Mouse (Mus musculus) midbrain, embryonic 16.5 days (tissue): ENCODE measurements around the gene Prrg1. TPM values are rescaled to one million over a fixed set of nuclear protein-coding genes. Genes with fewer than 3 reads are reported as not detected.
A peak's percentile ranks its signal among the peaks of the same experiment; 100 is the strongest.

ENCODE experiments used
- ATAC-seq: fragments of 200-750 bp; cut with Nextera tagmentation; 2 replicates; pipeline ENCODE4 v1.8.0; 2017; ENCODE audit warnings: moderate TSS enrichment
- H3K27ac ChIP-seq: fragments of 300-500 bp; sonication (generic); 2 replicates; pipeline ENCODE4 v1.5.1; 2014; ENCODE audit warnings: mild to moderate bottlenecking, low read length, mixed read lengths
- H3K27me3 ChIP-seq: fragments of 300-500 bp; sonication (generic); 2 replicates; pipeline ENCODE4 v1.6.1; 2014; ENCODE audit warnings: low read depth, low read length, mixed read lengths; ENCODE audit not compliant: control insufficient read depth, insufficient read depth
- H3K36me3 ChIP-seq: fragments of 300-500 bp; sonication (generic); 2 replicates; pipeline ENCODE4 v1.6.1; 2014; ENCODE audit warnings: mild to moderate bottlenecking, low read length, moderate library complexity, mixed read lengths; ENCODE audit not compliant: control insufficient read depth, insufficient read depth
- H3K4me1 ChIP-seq: fragments of 300-500 bp; sonication (generic); 2 replicates; pipeline ENCODE4 v1.6.1; 2014; ENCODE audit warnings: mild to moderate bottlenecking, low read length, mixed read lengths; ENCODE audit not compliant: control insufficient read depth, insufficient read depth
- H3K4me2 ChIP-seq: fragments of 300-500 bp; sonication (generic); 2 replicates; pipeline ENCODE4 v1.6.1; 2014; ENCODE audit warnings: mild to moderate bottlenecking, low read length, mixed read lengths
- H3K4me3 ChIP-seq: fragments of 300-500 bp; sonication (generic); 2 replicates; pipeline ENCODE4 v1.5.1; 2014; ENCODE audit warnings: low read depth, mild to moderate bottlenecking, low read length, moderate library complexity, mixed read lengths
- H3K9ac ChIP-seq: fragments of 300-500 bp; sonication (generic); 2 replicates; pipeline ENCODE4 v1.6.1; 2014; ENCODE audit warnings: low read depth, low read length, mixed read lengths
- H3K9me3 ChIP-seq: fragments of 300-500 bp; sonication (generic); replicated peaks from 2 replicates; pipeline ENCODE4 v1.6.1; 2014; ENCODE audit warnings: mild to moderate bottlenecking, low read length, mixed read lengths; ENCODE audit not compliant: control insufficient read depth, poor library complexity, severe bottlenecking
- WGBS: fragments of 180-500 bp; shearing (Covaris S2); extraction: QIAGEN DNeasy Blood & Tissue Kit; methylation state at CpG from one replicate; pipeline ENCODE4 v1.1.7; 2014; 5-methylcytosine and 5-hydroxymethylcytosine counted together
- polyA plus RNA-seq: library from polyadenylated mRNA; unstranded; fragments of >200 nt; fragmentation: Nextera tagmentation; extraction: Ambion mirVana; gene quantifications from 2 replicates; pipeline ENCODE4 v1.2.1, GENCODE M21; 2015

Prrg1 gene
- 6.2 and 7.0 TPM in 2 replicates for polyA plus RNA-seq

DNA sequence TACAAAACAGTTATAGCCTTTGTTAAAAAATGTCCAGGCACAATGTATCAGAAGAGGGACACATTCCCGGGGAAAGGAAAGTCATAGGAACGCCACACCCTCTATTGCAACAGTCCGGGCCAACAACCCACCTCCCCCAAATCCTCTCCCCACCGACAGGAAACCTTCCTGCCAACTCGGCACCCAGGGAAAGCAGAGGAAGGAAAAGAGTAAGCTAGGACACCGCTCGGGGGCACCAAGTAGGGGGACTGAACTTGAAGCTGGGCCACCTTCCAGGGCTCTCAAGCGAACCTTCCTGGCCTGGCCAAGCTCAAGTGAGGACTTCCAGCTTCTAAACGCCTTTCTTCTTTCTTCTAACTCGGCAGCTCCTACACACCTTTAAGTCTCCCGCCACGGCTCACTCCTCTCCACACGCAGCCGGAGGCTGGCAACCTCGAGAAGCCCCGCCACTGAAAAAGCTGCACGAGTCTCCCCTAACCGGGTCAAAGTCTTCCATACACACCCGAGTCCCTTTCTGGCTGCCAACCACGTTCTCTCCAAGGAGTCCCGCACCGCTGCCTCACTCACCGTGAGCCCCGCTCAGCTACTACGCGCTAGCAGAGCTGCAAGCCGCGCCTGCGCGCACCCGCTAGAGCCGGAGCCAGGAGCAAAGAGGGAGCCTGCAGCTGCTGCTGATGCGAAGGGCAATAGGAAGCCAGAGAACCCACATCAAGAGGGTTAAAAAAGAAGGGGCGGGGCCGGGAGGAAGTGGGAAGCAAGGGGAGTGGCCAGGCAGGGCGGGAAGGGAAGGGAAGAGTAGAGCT lies at the start of gene Prrg1:
Prrg1 (minus strand) TSS at position 695 of the 803 bp plus-strand sequence.
- peak within 1 kb of the TSS; percentile 65 for H3K9ac ChIP-seq
- 22% methylated on average over 34 of the region's 36 CpGs for WGBS
- H3K4me1 ChIP-seq: no peaks in the 10 kb centered on the region
- H3K4me3 ChIP-seq: peak within 1 kb of the TSS; percentile 57
- H3K27me3 ChIP-seq: no peaks in the 10 kb centered on the region
- no peaks in the 10 kb centered on the region for H3K9me3 ChIP-seq
- peak within 1 kb of the TSS; percentile 46 for H3K4me2 ChIP-seq
- H3K27ac ChIP-seq: peak within 1 kb of the TSS; percentile 82
- no peaks in the 10 kb centered on the region for H3K36me3 ChIP-seq
- ATAC-seq: peak; percentile 99

DNA sequence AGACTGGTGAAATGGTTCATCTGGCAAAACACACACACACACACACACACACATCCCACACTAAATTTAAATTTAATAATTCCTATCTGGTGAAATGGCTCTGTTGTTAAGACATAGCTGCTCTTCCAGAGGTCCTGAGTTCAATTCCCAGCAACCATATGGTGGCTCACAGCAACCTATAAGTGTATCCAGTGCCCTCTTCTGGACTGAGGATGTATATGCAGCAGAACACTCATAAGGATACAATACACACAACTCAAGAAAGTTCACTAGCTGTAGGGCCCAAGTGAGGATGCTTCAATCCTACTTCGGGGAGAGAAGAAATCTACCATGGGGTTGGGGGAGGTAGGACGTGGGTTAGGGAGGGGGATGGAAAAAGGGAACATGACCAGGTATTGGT lies 22.1 kb upstream of the Prrg1 start:
- 67% methylated on average over 2 of the region's 2 CpGs for WGBS
- H3K4me2 ChIP-seq: no peak overlapping the region
- H3K36me3 ChIP-seq: no peaks in the 10 kb centered on the region
- ATAC-seq: no peak
- no peak overlapping the region for H3K4me3 ChIP-seq
- no peaks in the 10 kb centered on the region for H3K4me1 ChIP-seq
- no peak overlapping the region for H3K9ac ChIP-seq
- H3K9me3 ChIP-seq: no peaks in the 10 kb centered on the region
- H3K27me3 ChIP-seq: no peaks in the 10 kb centered on the region
- no peak overlapping the region for H3K27ac ChIP-seq

DNA sequence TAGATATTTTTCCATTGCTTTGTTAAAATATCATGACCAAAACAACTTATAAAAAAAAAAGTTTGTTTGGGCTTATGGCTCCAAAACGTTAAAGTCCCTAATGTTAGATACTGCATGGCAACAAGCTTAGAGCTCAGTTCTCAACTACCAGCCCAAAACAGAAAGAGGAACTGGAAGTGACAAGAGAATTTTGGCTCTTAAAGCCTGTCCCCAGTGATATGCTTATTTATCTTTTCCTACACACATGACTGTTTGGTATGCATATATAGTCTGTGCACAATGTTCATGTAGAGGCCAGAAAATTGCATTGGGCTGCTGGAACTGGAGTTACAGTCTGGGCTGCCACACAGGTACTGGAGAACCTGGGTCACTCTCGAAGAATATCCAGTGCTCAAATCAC lies 9.4 kb upstream of the Prrg1 start:
- Histone ChIP-seq H3K36me3 (no peaks in the 10 kb centered on the region), H3K4me2 (no peak overlapping the region), H3K27ac (no peak overlapping the region), H3K4me1 (no peaks in the 10 kb centered on the region), H3K27me3 (no peaks in the 10 kb centered on the region), H3K9me3 (no peaks in the 10 kb centered on the region), H3K4me3 (no peak overlapping the region), H3K9ac (no peak overlapping the region)
- WGBS: 79% methylated on average over 2 of the region's 2 CpGs
- ATAC-seq: no peak

DNA sequence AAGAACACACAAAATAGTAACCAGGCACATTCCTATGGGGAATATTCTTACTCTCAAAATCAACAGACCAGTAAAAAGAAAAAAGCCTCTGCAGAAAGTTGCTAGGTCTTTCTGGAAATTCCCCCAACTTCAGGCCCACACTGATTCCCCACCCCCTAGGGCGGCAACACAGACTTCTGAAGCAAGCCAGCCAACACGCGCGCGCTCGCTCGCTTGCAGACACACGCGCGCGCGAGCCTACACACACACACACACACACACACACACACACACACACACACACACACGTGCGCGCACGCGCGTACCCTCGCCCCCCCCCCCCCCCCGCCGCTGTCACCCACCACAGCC lies 868 bp downstream of the Prrg1 start:
- Histone ChIP-seq H3K4me3 (peak overlapping the region; percentile 57), H3K27me3 (no peaks in the 10 kb centered on the region), H3K36me3 (no peaks in the 10 kb centered on the region), H3K4me1 (no peaks in the 10 kb centered on the region), H3K4me2 (peak overlapping the region; percentile 46), H3K9me3 (no peaks in the 10 kb centered on the region), H3K9ac (peak overlapping the region; percentile 65; the same call in 1 of the 2 replicates), H3K27ac (peak overlapping the region; percentile 82; the same call in 1 of the 2 replicates)
- WGBS: 13% methylated on average over 13 of the region's 21 CpGs
- peak; percentile 50; the same call in 1 of the 2 replicates for ATAC-seq

DNA sequence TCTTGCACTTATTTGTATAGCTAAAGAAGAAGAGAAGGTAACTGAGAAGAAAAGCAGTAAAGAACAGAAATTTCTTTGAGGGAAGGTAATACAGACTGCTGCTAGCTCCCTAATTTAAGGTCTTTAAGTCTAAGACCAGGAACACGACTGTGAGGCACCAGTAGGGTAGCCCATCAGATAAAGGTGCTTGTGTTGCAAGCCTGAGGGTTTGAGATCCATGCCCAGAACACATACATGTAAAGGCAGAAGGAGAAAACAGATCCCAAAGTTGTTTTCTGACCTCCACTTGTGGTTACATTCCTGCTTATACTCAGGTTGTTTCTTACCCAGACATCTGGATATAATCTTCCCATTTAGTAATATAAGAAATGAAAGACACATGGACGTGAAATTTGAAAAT lies 20.2 kb downstream of the Prrg1 start:
- 66% methylated on average over 2 of the region's 2 CpGs for WGBS
- Histone ChIP-seq H3K4me2 (no peak overlapping the region), H3K36me3 (no peaks in the 10 kb centered on the region), H3K4me1 (no peaks in the 10 kb centered on the region), H3K9ac (no peak overlapping the region), H3K27ac (no peak overlapping the region), H3K9me3 (no peaks in the 10 kb centered on the region), H3K27me3 (no peaks in the 10 kb centered on the region), H3K4me3 (no peak overlapping the region)
- ATAC-seq: no peak

DNA sequence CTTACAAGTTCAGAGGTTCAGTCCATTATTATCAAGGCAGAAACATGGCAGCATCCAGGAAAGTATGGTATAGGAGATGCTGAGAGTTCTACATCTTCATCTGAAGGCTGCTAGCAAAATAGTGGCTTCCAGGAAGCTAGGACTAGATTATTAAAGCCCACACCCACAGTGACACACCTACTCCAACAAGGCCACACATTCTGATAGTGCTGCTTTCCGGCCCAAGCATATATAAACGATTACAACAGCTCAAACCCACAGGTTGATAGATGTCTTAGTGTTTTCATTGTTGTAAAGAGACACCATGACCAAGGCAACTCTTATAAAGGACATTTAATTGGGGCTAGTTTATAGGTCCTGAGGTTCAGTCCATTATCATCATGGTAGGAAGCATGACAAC lies 30.3 kb downstream of the Prrg1 start:
- Histone ChIP-seq H3K4me3 (no peak overlapping the region), H3K27ac (no peak overlapping the region), H3K9me3 (no peaks in the 10 kb centered on the region), H3K4me1 (no peaks in the 10 kb centered on the region), H3K4me2 (no peak overlapping the region), H3K9ac (no peak overlapping the region), H3K36me3 (no peaks in the 10 kb centered on the region), H3K27me3 (no peaks in the 10 kb centered on the region)
- 90% methylated on average over 2 of the region's 2 CpGs for WGBS
- no peak for ATAC-seq

DNA sequence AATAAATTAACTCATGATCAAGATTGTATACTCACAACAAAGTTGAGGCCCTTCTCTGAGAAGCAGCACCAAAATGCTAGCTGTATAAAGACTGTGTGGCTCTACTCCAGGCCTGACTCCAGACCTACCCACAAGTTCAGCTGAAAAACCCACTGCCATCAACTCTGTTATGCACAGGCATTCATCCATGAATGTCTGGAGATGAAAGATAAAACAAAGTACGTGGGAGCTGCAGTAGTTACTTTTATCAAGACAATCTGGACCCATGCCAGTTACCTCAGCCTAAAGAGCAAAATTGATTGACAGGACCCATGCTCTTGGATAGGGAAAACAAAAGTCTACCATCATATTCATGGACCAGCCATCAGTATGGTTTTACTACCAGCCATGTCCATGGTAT lies 31.0 kb downstream of the Prrg1 start:
- no peak overlapping the region for H3K9ac ChIP-seq
- H3K27ac ChIP-seq: no peak overlapping the region
- no peaks in the 10 kb centered on the region for H3K27me3 ChIP-seq
- no peak overlapping the region for H3K4me3 ChIP-seq
- H3K4me1 ChIP-seq: no peaks in the 10 kb centered on the region
- H3K4me2 ChIP-seq: no peak overlapping the region
- no peaks in the 10 kb centered on the region for H3K9me3 ChIP-seq
- 46% methylated on average over 1 of the region's 1 CpGs for WGBS
- ATAC-seq: no peak
- no peaks in the 10 kb centered on the region for H3K36me3 ChIP-seq

DNA sequence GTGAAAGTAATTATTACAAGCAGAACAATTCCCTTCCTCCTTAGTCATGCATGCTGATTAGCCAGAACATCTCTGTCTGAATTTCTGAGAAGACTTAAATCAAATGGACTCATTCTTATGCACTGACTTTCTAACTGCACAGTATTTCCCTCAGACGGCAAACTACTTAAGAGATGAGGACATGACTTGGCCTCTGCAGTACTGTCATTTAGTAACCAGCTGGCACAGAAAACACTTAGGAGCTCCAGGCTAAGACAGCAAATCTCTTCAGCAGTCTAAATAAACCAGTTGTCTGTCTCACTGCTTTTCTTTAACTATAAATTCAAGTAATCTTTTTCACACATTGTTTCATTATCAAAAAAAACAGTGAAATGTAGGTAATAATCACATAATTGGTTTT lies 36.0 kb downstream of the Prrg1 start:
- no peaks in the 10 kb centered on the region for H3K27me3 ChIP-seq
- no peak for ATAC-seq

DNA sequence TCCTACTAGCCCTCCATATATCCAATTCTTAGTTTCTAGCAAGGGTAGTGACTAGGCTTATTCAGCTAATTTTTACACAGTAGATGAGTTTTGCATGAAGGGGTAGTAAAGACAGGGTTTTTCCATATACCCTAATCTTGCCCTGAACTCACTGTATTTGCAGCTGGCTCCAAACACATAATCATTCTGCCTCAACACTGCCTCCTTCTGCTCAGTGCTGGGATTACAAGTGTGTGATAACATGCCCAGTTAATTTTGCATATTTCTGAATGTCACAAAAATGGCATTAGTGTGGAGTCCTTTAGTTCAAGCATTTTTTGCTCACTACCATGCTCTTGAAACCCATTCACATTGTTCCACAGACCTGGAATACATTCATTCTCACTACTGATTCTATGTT lies 44.0 kb downstream of the Prrg1 start:
- no peak overlapping the region for H3K9ac ChIP-seq
- H3K9me3 ChIP-seq: no peaks in the 10 kb centered on the region
- H3K27me3 ChIP-seq: no peaks in the 10 kb centered on the region
- H3K4me1 ChIP-seq: no peaks in the 10 kb centered on the region
- no peak overlapping the region for H3K27ac ChIP-seq
- no peak for ATAC-seq
- no peak overlapping the region for H3K4me3 ChIP-seq
- H3K36me3 ChIP-seq: no peaks in the 10 kb centered on the region
- H3K4me2 ChIP-seq: no peak overlapping the region

More for the DNA sequence above, 36.0 kb downstream of the Prrg1 start:
- Histone ChIP-seq H3K4me3 (no peak overlapping the region), H3K9ac (no peak overlapping the region), H3K4me2 (no peak overlapping the region), H3K4me1 (no peaks in the 10 kb centered on the region), H3K36me3 (no peaks in the 10 kb centered on the region), H3K27ac (no peak overlapping the region), H3K9me3 (no peaks in the 10 kb centered on the region)
- 45% methylated on average over 1 of the region's 1 CpGs for WGBS
